Mouse (Mus musculus) CH12.LX (cell line): ENCODE measurements at regions not wholly inside any gene's neighbourhood (a gene's known extent, or its start where the extent isn't known, plus 50 kb on each side); places are given as distances from the start of the nearest gene placed in this dataset.
"Not testable (repeated sequence)": the region's sequence is repeated elsewhere in the genome, so short reads cannot be mapped to it uniquely, and the experiment has no call there.

Source experiments
- DNase-seq: peaks from one replicate; pipeline ENCODE4 v3.0.0-alpha.2; 2013; ENCODE audit errors: extremely low read depth
- H3K27ac ChIP-seq: 2 replicates; pipeline ENCODE4 v1.5.1; 2012; ENCODE audit warnings: low read depth, mild to moderate bottlenecking, control low read depth, moderate library complexity; ENCODE audit not compliant: insufficient read depth
- H3K27me3 ChIP-seq: replicated peaks from 2 replicates; pipeline ENCODE3; 2012; ENCODE audit warnings: inconsistent platforms
- H3K36me3 ChIP-seq, 2 experiments: replicated peaks in 1 of 2; 2 replicates each; pipeline versions ENCODE3 to v1.6.1; 2012; ENCODE audit warnings: inconsistent platforms in 1 of 2, low read length in 1 of 2, mild to moderate bottlenecking in 1 of 2, mixed read lengths in 1 of 2, moderate library complexity in 1 of 2; ENCODE audit not compliant: control insufficient read depth in 1 of 2, insufficient read depth in 1 of 2
- H3K4me1 ChIP-seq, 2 experiments: 2 replicates each; pipeline ENCODE4 v1.6.1; 2012; ENCODE audit warnings: inconsistent platforms in 1 of 2, moderate library complexity in 1 of 2; ENCODE audit not compliant: insufficient read depth in 2 of 2, control insufficient read depth in 1 of 2
- H3K4me2 ChIP-seq: 2 replicates; pipeline ENCODE4 v1.6.1; 2012; ENCODE audit warnings: low read depth, mild to moderate bottlenecking, control low read depth; ENCODE audit not compliant: poor library complexity, insufficient read depth, severe bottlenecking
- H3K4me3 ChIP-seq, 3 experiments: fragments of 150-350 bp in 1 of 3; sonication (generic) in 1 of 3; replicated peaks in 1 of 3; 2 replicates each; pipeline versions ENCODE3 to v1.5.1; 2011 to 2012; ENCODE audit warnings: low read depth in 2 of 3, low read length in 2 of 3, mild to moderate bottlenecking in 2 of 3, moderate library complexity in 2 of 3, control low read depth in 1 of 3, improper control_type of control experiment in 1 of 3, inconsistent platforms in 1 of 3, mixed read lengths in 1 of 3; ENCODE audit not compliant: poor library complexity in 1 of 3
- H3K79me2 ChIP-seq: replicated peaks from 2 replicates; pipeline ENCODE4 v1.6.1; 2012; ENCODE audit warnings: mild to moderate bottlenecking, moderate library complexity; ENCODE audit not compliant: control insufficient read depth, poor library complexity, insufficient read depth, severe bottlenecking; ENCODE audit errors: extremely low read depth
- H3K9ac ChIP-seq: 2 replicates; pipeline ENCODE4 v1.6.1; 2012; ENCODE audit warnings: low read depth, mild to moderate bottlenecking, control low read depth, moderate library complexity; ENCODE audit not compliant: insufficient read depth
- H3K9me3 ChIP-seq: replicated peaks from 2 replicates; pipeline ENCODE3; 2012; ENCODE audit warnings: low read length, inconsistent platforms, mixed read lengths
- BHLHE40 ChIP-seq: IDR thresholded peaks from 2 replicates; pipeline ENCODE4 v1.6.1; 2011; ENCODE audit warnings: mild to moderate bottlenecking, low read depth, low read length, improper control_type of control experiment
- CTCF ChIP-seq, 2 experiments: IDR thresholded peaks in 1 of 2; conservative IDR thresholded peaks in 1 of 2; 2 replicates each; pipeline ENCODE4 v1.5.1; 2011 to 2012; ENCODE audit warnings: low read depth in 2 of 2, low read length in 2 of 2, improper control_type of control experiment in 1 of 2, inconsistent platforms in 1 of 2, mild to moderate bottlenecking in 1 of 2, moderate library complexity in 1 of 2
- E2F4 ChIP-seq: IDR thresholded peaks from 2 replicates; pipeline ENCODE4 v1.6.1; 2011; ENCODE audit warnings: low read depth, low read length, improper control_type of control experiment; ENCODE audit not compliant: insufficient replicate concordance
- ELF1 ChIP-seq: IDR thresholded peaks from 2 replicates; pipeline ENCODE4 v1.6.1; 2014; ENCODE audit warnings: low read depth, mild to moderate bottlenecking, inconsistent platforms, low read length, improper control_type of control experiment
- ETS1 ChIP-seq: conservative IDR thresholded peaks from 2 replicates; pipeline ENCODE4 v1.6.1; 2012; ENCODE audit warnings: low read depth, mild to moderate bottlenecking, inconsistent platforms, low read length, improper control_type of control experiment, moderate library complexity
- GABPA ChIP-seq: IDR thresholded peaks from 2 replicates; pipeline ENCODE4 v1.6.1; 2012; ENCODE audit warnings: low read depth, low read length, improper control_type of control experiment, inconsistent platforms; ENCODE audit not compliant: insufficient replicate concordance
- HCFC1 ChIP-seq: IDR thresholded peaks from 2 replicates; pipeline ENCODE4 v1.6.1; 2012; ENCODE audit warnings: low read depth, mild to moderate bottlenecking, inconsistent platforms, low read length, improper control_type of control experiment
- IRF4 ChIP-seq: IDR thresholded peaks from 2 replicates; pipeline ENCODE4 v1.6.1; 2014; ENCODE audit warnings: low read depth, mild to moderate bottlenecking, inconsistent platforms, low read length, improper control_type of control experiment
- MEF2A ChIP-seq: IDR thresholded peaks from 2 replicates; pipeline ENCODE4 v1.6.1; 2014; ENCODE audit warnings: low read depth, mild to moderate bottlenecking, inconsistent platforms, low read length, improper control_type of control experiment, borderline replicate concordance
- MXI1 ChIP-seq: IDR thresholded peaks from 2 replicates; pipeline ENCODE4 v1.6.1; 2011; ENCODE audit warnings: mild to moderate bottlenecking, low read depth, low read length, improper control_type of control experiment
- NELFE ChIP-seq: IDR thresholded peaks from 2 replicates; pipeline ENCODE4 v1.6.1; 2011; ENCODE audit warnings: low read depth, low read length, improper control_type of control experiment
- NRF1 ChIP-seq: IDR thresholded peaks from 2 replicates; pipeline ENCODE4 v1.6.1; 2014; ENCODE audit warnings: low read depth, mild to moderate bottlenecking, inconsistent platforms, low read length, improper control_type of control experiment, moderate library complexity
- RAD21 ChIP-seq: IDR thresholded peaks from 2 replicates; pipeline ENCODE4 v1.6.1; 2011; ENCODE audit warnings: low read depth, mild to moderate bottlenecking, low read length, improper control_type of control experiment, moderate library complexity
- RCOR1 ChIP-seq: conservative IDR thresholded peaks from 2 replicates; pipeline ENCODE4 v1.6.1; 2012; ENCODE audit warnings: low read depth, mild to moderate bottlenecking, inconsistent platforms, low read length, improper control_type of control experiment
- SIN3A ChIP-seq: IDR thresholded peaks from 2 replicates; pipeline ENCODE4 v1.6.1; 2012; ENCODE audit warnings: low read length, improper control_type of control experiment, inconsistent platforms
- TBP ChIP-seq: conservative IDR thresholded peaks from 2 replicates; pipeline ENCODE4 v1.6.1; 2011; ENCODE audit warnings: low read depth, low read length, improper control_type of control experiment
- TCF12 ChIP-seq: IDR thresholded peaks from 2 replicates; pipeline ENCODE4 v1.6.1; 2014; ENCODE audit warnings: low read depth, mild to moderate bottlenecking, inconsistent platforms, low read length, improper control_type of control experiment
- ZKSCAN1 ChIP-seq: IDR thresholded peaks from 2 replicates; pipeline ENCODE4 v1.6.1; 2012; ENCODE audit warnings: low read depth, inconsistent platforms, low read length, improper control_type of control experiment, borderline replicate concordance
- ZMIZ1 ChIP-seq: IDR thresholded peaks from 2 replicates; pipeline ENCODE4 v1.6.1; 2012; ENCODE audit warnings: low read depth, mild to moderate bottlenecking, inconsistent platforms, low read length, improper control_type of control experiment
- dilution Hi-C: fragments of 300-500 bp; cut with MboI; formaldehyde crosslinking; loops from 2 replicates; pipeline ENCODE4 v1.14.3; 2020; ENCODE audit warnings: low sequenced_read_pairs; ENCODE audit not compliant: extremely low pct_unique_long_range_greater_than_20kb, extremely low pct_ligation_motif_present
- in situ Hi-C: fragments of 300-500 bp; cut with MboI; formaldehyde crosslinking; loops from 3 replicates; pipeline ENCODE4 v1.14.3; 2019; ENCODE audit warnings: low sequenced_read_pairs, low pct_ligation_motif_present, low pct_unique_long_range_greater_than_20kb, mixed read lengths

DNA sequence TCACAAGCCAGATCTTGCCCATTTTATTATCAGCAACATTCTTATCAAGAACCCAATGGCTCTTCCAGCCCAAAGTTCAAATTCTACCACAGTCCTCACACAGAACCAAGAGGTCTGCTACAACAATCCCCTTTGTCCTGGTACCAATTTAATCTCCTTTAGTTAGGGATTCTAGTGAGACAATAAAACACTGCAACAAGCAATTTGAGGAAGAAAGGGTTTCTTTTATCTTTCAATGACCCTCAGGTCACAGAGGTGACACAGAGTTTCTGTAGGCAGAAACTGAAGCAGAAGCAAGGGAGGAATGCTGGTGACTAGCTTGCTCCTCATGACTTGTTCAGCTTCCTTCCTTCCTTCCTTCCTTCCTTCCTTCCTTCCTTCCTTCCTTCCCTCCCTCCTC lies 113.9 kb upstream of the Plcb4 start:
- in situ Hi-C loops (no loop called here), dilution Hi-C loops (no loop called here)
- Histone ChIP-seq H3K4me2 (no peak overlapping the region), H3K4me3 (no peak overlapping the region), H3K27ac (no peak overlapping the region), H3K4me1 (no peaks in the 10 kb centered on the region), H3K9ac (no peak overlapping the region), H3K27me3 (no peaks in the 10 kb centered on the region), H3K9me3 (peaks cover 62% of the 10 kb centered on the region), H3K79me2 (no peaks in the 10 kb centered on the region), H3K36me3 (no peaks in the 10 kb centered on the region)
- no peak for TF ChIP-seq CTCF (conservative IDR thresholded peaks at IDR 0.05 in 1 of 2, IDR thresholded peaks at IDR 0.05 in 1 of 2; ENCODE audit: low read depth in 2 of 2, low read length in 2 of 2)
- no peak for TF ChIP-seq TBP
- TF ChIP-seq GABPA = no peak
- no peak for TF ChIP-seq RAD21
- TF ChIP-seq IRF4 = no peak
- TF ChIP-seq HCFC1 = no peak
- no peak for TF ChIP-seq ZKSCAN1
- no peak for TF ChIP-seq NRF1
- TF ChIP-seq RCOR1 = no peak
- no peak for DNase-seq

DNA sequence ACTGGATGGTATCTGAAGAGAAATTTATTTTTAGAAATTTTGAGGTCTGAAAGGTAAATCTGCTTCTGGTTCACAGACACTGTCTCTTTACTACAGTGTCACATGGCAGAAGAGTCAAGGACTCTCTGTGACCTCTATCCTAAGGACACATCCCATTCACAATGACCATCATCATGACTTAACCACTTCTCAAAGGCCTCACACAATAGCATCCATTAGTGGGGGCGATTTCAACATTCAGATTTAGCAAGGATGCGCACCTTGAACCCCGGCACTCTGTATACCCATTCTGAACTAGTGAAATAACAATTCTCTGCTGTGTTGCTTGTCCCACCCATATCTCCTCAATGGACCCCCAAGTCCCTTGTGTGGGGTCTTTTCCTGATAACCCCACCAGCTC lies 110.8 kb upstream of the Plcb4 start:
- no peak overlapping the region for H3K27ac ChIP-seq
- TF ChIP-seq ZMIZ1 (no peak), NRF1 (no peak), RAD21 (no peak), CTCF (conservative IDR thresholded peaks at IDR 0.05 in 1 of 2, IDR thresholded peaks at IDR 0.05 in 1 of 2; ENCODE audit: low read depth in 2 of 2, low read length in 2 of 2) (no peak), BHLHE40 (no peak), TCF12 (no peak), ETS1 (no peak)
- TF ChIP-seq, all 38 proteins: peak for 0
- Histone ChIP-seq H3K27me3 (no peaks in the 10 kb centered on the region), H3K4me3 (no peak overlapping the region), H3K4me1 (no peaks in the 10 kb centered on the region), H3K9me3 (peaks cover 48% of the 10 kb centered on the region), H3K4me2 (no peak overlapping the region), H3K79me2 (no peaks in the 10 kb centered on the region), H3K36me3 (no peaks in the 10 kb centered on the region), H3K9ac (no peak overlapping the region)
- in situ Hi-C loops (no loop called here), dilution Hi-C loops (no loop called here)
- no peak for DNase-seq

- in situ Hi-C loops = no loop called here
- dilution Hi-C loops = no loop called here
Observed at GRCm38 (mm10) chr2:135553031-135553430, 105.8 kb upstream of the Plcb4 start.

GRCm38 (mm10) chr2:135558026-135558425 lies 100.8 kb upstream of the Plcb4 start:
- H3K36me3 ChIP-seq, H3K4me1 ChIP-seq, dilution Hi-C loops, DNase-seq, H3K4me2 ChIP-seq, H3K79me2 ChIP-seq, H3K27me3 ChIP-seq, H3K27ac ChIP-seq, in situ Hi-C loops, H3K4me3 ChIP-seq, H3K9ac ChIP-seq: not testable (repeated sequence)
- peaks cover 67% of the 10 kb centered on the region for H3K9me3 ChIP-seq

More at GRCm38 (mm10) chr2:135553031-135553430, 105.8 kb upstream of the Plcb4 start:
- peaks cover 45% of the 10 kb centered on the region for H3K9me3 ChIP-seq
- H3K79me2 ChIP-seq = no peaks in the 10 kb centered on the region
- H3K4me3 ChIP-seq = no peak overlapping the region
- no peak overlapping the region for H3K4me2 ChIP-seq
- no peak overlapping the region for H3K9ac ChIP-seq
- DNase-seq = no peak
- no peaks in the 10 kb centered on the region for H3K27me3 ChIP-seq
- TF ChIP-seq NELFE (no peak), ZMIZ1 (no peak), MXI1 (no peak), E2F4 (no peak), ELF1 (no peak), SIN3A (no peak), MEF2A (no peak)
- no peak overlapping the region for H3K27ac ChIP-seq
- H3K4me1 ChIP-seq = no peaks in the 10 kb centered on the region
- H3K36me3 ChIP-seq = no peaks in the 10 kb centered on the region
